Mouse (Mus musculus) lung, postnatal 36 days (tissue): Measurements from ENCODE around the gene Susd4.

Experiments
- DNase-seq: peaks from one replicate; pipeline ENCODE4 v3.0.0; 2022; ENCODE audit warnings: mixed read lengths

Susd4 gene

DNA sequence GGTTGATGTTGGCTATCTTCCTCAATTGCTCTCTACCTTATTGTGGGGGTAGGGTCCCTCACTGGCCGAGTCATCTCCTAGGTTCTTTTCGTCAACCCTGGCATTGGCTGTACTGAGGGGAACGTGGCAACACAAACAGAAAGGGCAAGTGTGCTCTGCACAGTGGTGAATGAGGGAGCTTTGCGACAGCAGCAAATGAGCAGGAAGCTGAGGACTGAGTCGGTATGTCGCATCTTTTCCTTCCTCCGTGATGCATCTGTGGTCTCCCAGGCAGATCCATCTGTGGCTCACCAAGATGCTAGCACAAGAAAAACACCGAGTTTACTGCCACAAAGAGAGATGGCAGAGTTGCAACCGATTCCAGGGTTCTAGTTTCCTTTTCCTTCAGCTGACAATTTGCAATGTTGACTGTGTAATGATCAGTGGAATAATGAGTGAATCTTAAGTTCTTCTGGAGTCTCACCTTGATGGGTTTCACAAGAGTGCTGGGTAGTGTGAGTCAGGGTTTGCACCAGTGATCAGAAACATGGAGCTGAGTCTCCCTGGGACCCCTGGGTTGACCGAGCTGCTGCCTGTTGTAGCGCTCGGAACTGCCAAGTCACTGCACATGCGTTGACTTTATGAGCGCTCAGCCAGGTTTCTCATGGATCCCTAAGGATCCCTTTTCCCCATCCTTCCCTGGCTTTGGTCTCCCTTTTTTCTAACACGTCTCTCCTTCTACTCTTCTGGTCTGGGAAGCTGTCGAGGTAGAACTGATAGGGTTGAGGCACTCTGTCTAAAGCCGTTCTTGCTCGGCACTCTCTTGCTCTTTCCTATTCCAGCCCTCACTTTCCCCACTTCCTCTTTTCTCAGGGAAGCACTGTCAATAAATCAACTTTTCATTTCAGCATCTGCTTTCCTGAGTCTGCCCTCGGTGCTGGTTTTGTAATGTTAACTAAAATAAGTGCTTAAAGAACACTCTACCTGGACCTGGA, 164.5 kb downstream of the Susd4 start:
- no peak for DNase-seq

DNA sequence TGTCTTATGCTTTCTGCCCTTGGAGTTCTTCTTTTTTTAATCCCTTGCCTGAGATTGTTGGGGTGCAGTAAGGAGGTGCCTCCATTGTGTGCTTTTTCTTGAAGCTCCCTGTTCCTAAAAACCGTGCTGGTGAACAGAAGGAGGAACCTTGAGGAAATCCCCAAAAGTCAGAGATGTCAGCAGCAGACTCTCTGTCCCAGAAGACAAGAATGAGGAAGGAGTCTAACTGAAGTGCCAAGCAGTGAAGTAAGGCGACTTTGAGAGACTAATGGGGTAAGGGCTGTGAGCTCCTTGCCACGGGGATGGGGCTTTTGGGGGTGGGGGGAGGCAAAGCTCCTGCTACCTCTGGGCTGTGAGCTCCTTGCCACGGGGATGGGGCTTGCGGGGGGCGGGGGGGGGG, 171.8 kb downstream of the Susd4 start:
- no peak for DNase-seq

- DNase-seq = no peak
Observed at GRCm38 (mm10) chr1:182937486-182938120, 173.9 kb downstream of the Susd4 start.

DNA sequence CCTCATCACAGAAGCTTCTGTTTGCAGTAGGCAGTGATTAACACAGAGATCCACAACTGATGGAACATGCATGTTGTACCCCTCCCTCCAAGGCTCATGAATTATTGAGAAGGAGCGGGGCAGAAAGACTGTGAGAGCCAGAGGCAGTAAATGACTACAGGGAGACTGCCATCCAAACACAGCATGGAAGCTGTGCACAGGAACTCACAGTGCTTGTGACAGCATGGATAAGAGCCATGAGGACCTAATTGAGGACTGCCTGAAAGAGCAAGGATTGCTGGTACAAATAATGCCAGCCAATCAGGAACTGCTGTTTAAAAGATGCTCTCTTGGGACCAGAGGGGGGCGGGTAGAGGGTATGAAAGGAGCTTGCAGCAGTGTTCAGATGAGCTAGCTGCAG, 178.3 kb downstream of the Susd4 start:
- DNase-seq = no peak

- DNase-seq = no peak
Observed at GRCm38 (mm10) chr1:182943911-182944310, 180.3 kb downstream of the Susd4 start.

GRCm38 (mm10) chr1:182944638-182945037, 181.0 kb downstream of the Susd4 start:
- DNase-seq = peak; percentile 23

DNA sequence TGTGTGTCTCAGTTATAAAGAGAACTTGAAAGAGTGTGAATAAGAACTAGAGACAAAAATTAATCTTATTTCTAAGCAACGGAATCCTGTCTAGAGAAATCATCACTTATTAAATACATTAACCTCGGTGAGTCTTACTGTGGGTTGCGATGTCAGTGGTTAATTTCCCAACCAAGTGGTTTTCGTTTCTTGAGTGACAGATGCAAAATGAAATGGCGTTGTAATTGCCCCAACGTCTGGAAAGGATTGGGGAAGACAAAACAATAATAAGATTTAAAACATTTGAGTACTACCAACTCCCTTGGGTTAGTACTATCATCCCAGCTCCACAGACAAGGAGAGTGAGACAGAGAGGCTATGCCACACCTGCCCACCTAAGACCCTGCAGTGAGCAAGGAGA, 181.9 kb downstream of the Susd4 start:
- no peak for DNase-seq
